Mouse (Mus musculus): ENCODE data around the gene Stox2.

The Stox2 gene

GRCm38 (mm10) chr8:47240871-47241270 lies 205.3 kb downstream of the Stox2 start:
- no peak for DNase-seq

GRCm38 (mm10) chr8:47240266-47240665 lies 205.9 kb downstream of the Stox2 start:
- no peak for DNase-seq

- DNase-seq = no peak
Measured at GRCm38 (mm10) chr8:47232081-47232480, 214.1 kb downstream of the Stox2 start.

DNA sequence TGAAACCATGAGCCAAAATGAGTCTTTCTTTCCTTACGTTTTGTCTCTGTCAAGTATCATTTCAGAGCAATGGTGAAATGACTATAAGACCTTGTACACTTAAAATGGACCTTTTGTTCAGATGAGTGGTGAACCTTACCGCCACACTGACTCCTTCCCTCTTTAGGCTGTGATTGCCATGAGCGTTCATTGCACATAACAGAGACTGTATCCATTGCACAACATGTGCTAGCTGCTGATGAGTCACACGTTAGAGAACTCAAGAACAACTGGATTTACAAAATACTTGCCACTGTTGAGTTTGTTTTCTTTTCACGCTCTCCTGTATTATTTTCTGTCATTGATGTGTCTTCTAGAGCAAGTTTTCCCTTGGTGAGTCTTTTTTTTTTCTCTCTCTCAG lies 216.1 kb downstream of the Stox2 start:
- no peak for DNase-seq

DNA sequence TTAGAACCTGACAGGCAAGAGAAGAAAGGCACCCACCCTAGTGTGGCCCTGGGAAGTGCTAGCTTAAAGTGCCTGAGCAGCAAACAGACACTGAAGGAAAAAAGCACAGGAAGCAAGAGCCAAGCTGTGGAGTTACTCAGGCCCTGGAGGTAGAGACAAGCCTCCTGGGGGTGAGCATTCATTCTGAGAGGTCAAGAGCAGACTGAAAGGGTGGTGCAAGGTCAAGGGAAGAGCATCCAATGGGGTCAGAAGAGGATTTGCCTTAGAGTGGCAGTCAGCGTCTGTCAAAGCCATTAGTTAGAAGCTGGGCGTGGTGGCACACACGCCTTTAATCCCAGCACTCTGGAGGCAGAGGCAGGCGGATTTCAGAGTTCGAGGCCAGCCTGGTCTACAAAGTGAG lies 224.3 kb downstream of the Stox2 start:
- no peak for DNase-seq

DNA sequence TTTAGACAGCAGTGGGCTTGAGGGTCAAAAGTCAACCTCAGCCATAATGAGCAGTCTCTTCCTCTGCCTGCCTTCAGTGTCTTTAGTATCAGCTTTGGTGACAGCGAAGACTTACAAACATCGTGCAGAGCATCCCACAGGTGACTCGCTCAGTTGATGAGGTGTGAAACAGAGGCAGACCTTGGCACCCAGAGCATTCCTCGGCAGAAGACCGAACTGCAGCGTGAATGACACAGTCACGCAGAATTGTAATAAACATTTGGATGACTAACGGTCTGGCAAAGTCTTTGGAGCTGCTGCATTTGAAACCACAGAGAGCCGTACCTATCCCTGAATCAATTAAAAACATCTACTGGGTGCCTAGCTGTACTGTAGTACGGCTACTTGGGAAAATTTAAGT lies 225.0 kb downstream of the Stox2 start:
- no peak for DNase-seq

DNA sequence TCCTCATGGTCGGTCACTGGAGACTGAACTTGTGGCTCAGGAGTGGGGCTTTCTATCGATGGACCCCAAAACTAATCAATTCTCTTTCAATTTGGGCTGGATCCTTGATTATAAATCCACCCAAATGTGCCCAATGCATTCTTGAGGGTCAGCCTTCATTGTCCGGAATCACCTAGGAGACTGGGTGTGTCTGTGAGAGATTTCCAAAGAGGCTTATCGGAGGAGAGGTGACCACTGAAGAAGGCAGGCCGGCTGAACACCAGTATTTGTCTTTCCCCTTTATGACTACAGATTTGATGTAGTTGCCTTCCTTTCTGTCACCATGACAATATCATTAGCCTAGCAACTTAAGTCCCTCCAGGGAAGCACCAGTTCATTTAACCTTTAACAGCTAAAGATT lies 225.8 kb downstream of the Stox2 start:
- DNase-seq = no peak

DNA sequence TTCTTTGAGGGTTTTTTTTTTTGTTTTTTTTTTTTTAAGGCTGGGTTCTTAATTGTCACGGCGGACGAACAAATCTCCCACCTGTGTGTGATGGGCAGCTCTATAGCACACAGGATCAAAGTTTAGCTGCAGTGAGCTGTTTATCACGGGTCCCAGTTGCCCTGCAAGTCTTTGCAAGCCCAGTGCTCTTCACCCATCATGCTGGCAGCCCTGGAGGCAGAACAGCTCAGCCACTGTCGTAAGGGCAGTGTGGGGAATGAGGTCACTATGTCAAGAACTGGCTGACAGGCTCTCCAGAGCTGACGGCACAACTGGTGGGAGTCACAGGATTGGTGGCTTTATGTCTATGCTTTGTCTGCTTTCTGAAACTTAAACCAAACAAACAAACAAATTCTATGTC lies 227.6 kb downstream of the Stox2 start:
- no peak for DNase-seq

DNA sequence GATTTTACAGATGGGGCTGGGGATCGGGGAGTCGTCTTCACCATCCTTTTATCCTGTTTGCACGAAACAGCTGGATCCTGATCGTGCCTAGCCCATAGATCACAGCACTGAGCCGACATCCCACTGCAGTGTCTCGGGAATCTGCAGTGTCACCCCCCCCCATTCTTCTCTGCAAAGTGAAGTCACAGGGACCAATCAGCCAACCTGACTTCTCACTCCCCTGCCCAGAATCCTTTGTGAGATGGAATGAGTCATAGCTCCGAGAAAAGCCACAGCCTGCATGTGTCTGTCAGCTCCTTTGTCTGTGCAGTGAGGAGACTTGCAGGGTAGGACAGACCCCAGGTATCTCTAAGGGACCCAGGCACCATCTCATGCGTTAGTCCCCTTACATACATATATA lies 228.1 kb downstream of the Stox2 start:
- DNase-seq = peak; percentile 22 to 47

DNA sequence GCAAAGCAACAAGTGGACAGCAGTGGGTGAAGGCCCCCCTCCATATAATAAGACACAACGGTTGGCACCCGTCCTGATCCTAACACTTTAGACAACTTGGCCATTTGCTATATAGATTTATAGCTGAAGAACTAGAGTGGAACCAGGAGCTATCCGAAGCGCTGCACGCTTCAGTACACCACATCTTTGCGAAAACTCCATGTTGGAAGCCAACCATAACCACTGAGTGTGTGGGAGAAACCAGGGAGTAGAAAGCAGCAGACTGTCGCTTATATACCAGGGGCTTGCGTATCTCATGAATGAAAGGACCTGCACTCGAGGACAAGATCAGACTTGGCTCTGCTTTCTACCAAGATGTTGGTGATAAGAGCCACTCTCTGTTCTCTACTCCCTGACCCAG lies 234.0 kb downstream of the Stox2 start:
- no peak for DNase-seq

- no peak for DNase-seq
Measured at GRCm38 (mm10) chr8:47211226-47211625, 234.9 kb downstream of the Stox2 start.

DNA sequence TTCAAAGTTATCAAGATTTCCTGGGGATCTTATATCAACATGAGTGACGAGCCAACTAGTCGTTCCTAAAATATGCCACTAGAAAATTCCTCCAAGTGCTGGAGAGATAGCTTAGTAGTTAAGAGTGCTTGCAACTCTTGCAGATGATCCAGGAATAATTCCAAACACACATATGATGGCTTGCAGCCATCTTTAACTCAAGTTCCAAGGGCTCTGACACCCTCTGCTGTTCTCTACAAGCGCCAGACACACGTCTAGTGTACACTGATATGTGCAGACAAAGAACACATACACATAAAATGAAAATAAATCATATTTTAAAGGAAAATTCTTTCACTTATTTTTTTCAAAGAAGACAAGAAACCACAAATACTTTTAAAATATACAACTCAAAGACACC lies 237.9 kb downstream of the Stox2 start:
- no peak for DNase-seq

- DNase-seq = no peak
Measured at GRCm38 (mm10) chr8:47206640-47207237, 239.4 kb downstream of the Stox2 start.

- no peak for DNase-seq
Measured at GRCm38 (mm10) chr8:47205472-47205871, 240.7 kb downstream of the Stox2 start.

DNA sequence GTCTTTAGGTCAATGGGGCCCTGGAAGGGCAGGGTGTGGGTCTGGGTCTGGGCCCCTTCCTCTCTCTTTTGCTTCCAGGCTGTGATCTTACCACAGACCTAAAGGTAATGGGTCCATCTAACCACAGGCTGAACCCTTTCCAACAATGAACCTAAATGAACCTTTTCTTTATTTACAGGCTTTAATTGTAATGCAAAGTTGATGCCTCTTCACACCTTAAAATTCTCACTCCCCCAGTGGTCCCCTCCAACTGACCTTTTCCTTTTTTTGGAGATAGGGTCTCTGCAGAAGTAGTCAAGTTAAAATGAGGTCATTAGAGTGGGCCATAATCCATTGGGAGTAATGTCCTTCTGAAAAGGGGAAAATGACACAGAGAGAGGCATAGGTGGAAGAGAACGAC lies 249.8 kb downstream of the Stox2 start:
- no peak for DNase-seq

- no peak for DNase-seq
Measured at GRCm38 (mm10) chr8:47193321-47193996, 252.7 kb downstream of the Stox2 start.

GRCm38 (mm10) chr8:47191444-47192365 lies 254.5 kb downstream of the Stox2 start:
- DNase-seq = no peak

GRCm38 (mm10) chr8:47185396-47185795 lies 260.8 kb downstream of the Stox2 start:
- DNase-seq = no peak

- DNase-seq = no peak
Measured at GRCm38 (mm10) chr8:47182771-47183558, 263.2 kb downstream of the Stox2 start.

DNA sequence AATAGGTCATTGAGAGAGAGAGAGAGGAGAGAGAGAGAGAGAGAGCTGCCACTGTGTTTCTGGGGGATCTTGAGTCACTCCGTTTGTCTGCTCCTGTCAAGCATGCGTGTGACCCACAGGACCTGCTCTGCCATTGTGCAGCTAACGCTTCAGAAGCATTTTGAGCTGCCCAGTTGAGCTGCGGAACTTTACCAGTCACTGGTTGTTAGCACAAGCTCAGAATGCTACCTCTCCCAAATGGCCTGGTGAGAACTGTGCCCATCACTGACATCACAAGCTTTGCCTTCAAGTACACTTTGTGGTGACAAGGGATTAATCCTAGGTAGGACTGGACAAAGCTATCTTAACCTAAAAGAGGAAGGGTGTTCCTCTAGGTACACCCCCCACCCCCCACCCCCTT lies 263.9 kb downstream of the Stox2 start:
- no peak for DNase-seq

DNA sequence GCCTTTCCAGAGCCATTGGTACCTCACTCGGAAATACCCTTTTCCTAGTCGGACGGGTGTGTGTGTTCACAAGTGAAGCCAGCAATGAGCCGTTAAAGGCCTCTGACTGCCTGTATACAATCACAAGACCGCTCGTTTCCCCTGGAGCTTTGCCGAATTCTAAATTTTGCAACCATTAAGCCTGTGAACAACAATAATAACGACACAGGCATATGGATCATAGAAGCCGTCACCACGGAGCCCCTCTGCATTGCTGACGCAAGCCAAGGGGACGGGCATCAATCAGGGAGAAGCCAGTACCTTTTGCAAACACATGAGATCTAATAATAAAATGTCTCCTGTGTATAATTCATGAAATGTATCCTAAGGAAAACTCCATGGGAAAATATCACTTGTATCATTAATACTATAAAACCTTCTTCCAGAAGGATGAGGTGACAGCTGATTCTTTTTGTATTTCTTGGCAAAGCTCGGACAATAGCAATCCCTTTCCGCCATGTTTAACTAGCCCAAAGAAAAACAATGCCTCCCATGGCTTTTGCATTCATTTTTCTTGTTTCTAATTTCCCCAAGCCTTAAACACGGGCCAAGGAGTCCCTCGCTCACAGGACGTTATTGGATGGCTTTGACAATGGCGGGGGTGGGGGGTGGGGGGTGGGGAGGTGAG lies 265.0 kb downstream of the Stox2 start:
- DNase-seq = no peak

GRCm38 (mm10) chr8:47180181-47180580 lies 266.0 kb downstream of the Stox2 start:
- no peak for DNase-seq

Measured in cerebellum, postnatal 36 days (tissue).